Mouse (Mus musculus) lung, postnatal 36 days (tissue): ENCODE measurements at regions not wholly inside any gene's neighbourhood (a gene's known extent, or its start where the extent isn't known, plus 50 kb on each side); places are given as distances from the start of the nearest gene placed in this dataset.
A peak's percentile ranks its signal among the peaks of the same experiment; 100 is the strongest.

ENCODE experiments used
- DNase-seq: peaks from one replicate; pipeline ENCODE4 v3.0.0; 2022; ENCODE audit warnings: mixed read lengths

DNA sequence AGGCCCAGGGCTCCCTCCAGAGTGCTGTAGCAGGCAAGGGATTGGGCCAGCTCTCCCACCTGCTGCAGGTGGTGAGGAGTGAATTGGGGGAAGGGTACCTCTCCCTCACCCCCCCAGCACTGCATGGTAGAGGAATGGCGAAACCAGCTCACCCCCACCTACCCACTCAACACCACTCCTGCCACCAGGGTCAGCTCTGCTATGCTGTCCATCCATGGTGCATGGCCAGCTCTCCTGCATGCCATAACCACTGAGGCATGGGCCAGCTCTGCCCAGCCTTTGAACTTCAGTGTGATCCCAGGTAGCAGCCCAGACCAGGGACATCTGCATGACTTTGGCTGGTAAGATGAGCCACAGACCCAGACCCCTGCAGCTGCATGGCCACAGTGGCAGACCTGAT lies 168.5 kb upstream of the Sesn3 start:
- no peak for DNase-seq

DNA sequence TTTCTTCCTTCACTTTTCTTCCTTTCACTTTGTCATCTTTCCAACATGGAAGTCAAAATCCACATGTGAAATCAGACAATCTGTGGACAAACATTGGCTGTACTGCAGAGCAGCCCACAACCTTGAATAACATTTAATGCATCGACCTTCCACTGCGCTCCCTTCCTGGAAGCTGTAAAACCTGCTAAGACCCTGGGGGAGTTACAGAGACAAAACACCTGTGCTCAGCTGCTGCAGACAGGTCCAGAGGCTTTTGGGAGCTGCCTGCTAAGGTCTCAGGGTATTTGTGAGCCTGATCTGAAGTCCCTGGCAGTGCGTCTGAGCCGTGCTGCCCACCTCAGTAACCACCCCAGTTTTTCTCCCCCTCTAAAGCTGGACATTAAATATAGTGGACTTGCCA lies 166.1 kb upstream of the Sesn3 start:
- DNase-seq: no peak

DNA sequence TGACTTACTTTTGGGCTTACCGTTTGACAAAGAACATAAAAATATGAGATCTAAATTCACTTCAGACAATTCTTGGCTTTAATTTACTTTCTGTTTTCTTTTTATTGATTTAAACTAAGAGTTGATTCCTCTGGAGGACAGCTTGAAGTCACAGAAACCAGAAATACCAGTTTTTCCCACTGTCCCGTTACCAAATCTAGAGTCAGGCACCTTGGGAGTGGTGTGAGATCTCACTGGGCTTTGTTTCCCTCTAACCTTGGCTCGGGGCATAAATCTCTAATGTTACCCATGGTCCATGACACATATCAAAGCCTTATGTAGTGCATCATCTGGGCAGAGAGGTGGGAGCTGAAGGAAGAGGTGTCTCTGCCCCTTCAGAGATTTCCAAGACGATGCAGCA lies 165.4 kb upstream of the Sesn3 start:
- no peak for DNase-seq

GRCm38 (mm10) chr9:14111713-14112112 lies 163.2 kb upstream of the Sesn3 start:
- no peak for DNase-seq

DNA sequence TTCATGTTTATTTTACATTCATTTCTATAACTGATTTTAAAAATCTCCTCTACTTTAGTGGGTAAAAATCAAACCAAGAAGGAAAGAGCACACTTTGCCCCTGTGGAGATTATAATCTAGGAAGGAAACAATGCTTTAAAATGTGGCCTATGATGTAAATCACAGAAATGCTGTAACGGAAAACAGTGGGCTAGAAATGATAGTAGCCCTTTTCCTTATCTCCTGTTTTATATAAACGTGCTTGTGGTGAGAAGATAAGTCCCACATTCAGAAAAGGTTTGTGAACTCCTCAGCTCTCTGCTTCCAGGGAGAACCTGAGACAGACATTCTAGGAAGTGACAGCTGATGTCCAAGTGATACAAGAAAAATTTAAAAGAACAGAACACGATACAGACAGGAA lies 159.3 kb upstream of the Sesn3 start:
- no peak for DNase-seq

GRCm38 (mm10) chr9:14116097-14116840 lies 158.6 kb upstream of the Sesn3 start:
- DNase-seq: no peak

GRCm38 (mm10) chr9:14133372-14133771 lies 141.5 kb upstream of the Sesn3 start:
- DNase-seq: no peak

GRCm38 (mm10) chr9:14134894-14135450 lies 139.9 kb upstream of the Sesn3 start:
- no peak for DNase-seq

DNA sequence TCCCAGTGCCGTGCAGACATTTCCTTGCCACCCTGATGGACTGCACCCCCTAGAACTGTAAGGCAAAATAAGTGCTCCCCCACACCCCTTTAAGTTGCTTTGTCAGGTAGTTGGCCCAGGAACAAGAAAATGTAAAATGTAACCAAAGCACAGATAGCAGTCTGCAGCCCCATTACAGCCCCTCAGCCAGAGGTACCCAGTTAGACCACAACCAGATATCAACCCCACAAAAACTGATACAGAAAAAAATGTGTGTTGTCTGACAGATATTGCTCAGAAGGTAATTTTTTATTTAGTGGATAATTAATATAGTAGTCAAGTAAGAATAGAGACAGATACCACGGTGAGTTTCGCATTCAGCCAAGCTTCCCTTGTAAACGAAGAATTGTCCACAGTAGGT lies 133.5 kb upstream of the Sesn3 start:
- no peak for DNase-seq

GRCm38 (mm10) chr9:14143988-14144387 lies 130.9 kb upstream of the Sesn3 start:
- no peak for DNase-seq

- peak; percentile 2 for DNase-seq
Observed at GRCm38 (mm10) chr9:14147088-14147487, 127.8 kb upstream of the Sesn3 start.

DNA sequence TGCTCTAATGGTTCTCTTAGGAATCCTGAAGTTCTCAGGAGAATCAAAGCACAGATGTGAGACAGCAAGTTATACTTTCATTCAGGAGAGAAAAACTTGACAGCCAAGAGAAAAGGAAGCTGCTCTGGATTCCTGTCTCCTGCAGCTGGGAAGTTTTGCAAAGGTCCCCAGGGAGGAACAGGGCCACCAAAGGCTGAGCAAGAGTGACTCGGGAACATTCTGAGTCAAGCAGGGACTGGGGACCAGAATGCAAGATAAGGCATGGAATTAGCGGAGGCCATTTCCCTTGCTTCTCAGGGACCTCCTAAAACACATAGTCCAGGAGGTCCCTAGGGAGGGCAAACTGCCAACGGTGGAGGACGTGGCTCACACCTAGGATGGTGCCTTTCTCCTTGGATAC lies 127.1 kb upstream of the Sesn3 start:
- no peak for DNase-seq

DNA sequence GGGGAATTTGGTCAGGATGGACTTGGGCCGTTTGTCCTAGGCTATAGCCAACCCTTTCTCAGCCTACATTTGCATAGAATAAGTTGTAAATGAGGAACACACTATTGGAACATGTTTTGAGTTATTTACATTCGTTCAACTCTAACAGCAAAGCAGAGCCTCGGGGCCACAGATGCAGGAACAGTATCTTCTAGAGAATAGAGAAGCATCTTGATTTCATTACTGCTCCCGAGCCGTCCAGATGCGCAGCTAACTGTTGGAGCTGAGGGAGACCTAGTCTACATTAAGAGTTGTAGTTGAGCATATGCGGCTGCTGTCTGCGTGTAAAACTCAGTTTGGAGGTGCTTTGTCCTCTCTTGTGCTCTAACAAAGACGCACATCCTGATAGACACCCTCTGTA lies 124.6 kb upstream of the Sesn3 start:
- no peak for DNase-seq

- no peak for DNase-seq
Observed at GRCm38 (mm10) chr9:14156967-14157366, 117.9 kb upstream of the Sesn3 start.

DNA sequence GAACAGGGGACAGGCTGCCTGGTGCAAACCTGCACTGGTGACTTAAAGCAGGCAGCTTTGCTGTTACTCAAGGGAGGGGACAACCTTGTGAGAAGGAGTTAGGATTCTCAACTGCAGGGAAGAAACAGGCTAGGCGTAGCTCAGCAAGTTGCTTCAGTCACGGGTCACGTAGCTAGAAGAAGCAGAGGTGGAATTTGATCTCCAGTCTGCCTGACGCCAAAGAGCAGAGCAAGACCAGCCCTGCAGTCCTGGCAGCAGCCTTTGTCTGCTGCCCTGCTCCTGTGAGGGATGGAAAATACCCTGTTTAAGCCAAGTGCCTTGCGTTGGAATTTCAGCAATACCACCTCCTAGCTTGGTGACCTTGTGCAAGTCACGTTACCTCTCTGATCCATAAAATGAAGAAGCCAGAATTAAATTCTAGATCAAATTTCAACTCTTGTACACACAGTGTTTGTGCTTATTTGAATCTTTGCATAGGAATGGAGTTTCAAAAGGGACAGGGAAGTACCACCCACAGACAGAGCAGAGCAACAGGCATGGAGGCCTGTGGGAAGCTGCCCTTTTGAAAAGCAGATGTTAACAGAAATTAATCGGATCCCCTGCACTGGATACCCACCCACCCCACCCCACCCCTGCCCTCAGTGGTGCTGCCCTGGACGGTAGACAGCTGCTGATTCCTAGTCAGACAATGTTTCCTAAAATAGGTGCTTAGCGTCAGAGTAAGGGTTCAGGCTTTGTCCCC lies 116.6 kb upstream of the Sesn3 start:
- no peak for DNase-seq

GRCm38 (mm10) chr9:14160207-14160606 lies 114.7 kb upstream of the Sesn3 start:
- no peak for DNase-seq

DNA sequence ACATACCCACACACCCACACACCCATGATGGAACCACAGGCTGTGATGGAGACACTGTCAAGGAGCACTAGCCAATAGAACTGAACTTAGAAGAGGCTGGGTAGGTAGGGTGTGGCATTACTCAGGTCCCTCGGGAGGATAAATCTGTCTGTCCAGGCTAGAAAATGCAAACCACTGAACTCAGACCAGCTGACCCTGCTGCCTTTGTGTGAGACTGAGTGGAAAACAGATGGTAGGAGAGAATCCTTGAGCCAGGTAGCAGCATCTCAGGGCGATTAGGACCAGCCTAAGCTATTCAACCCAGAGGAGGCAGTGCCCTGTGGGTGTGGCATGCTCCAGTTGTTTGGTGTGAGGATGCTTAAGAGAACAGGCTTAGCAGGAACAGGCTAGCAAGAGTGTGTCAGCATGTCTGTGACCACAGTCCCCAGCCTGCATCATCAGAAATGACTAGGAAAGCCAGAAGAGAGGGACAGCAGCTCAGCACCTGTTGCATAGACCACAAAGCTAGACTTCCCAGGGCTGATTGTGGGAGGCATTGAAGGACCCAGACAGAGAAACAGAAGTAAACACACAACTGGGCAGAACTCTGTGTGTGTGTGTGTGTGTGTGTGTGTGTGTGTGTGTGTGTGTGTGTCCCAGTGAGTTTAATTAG lies 103.2 kb upstream of the Sesn3 start:
- DNase-seq: no peak

DNA sequence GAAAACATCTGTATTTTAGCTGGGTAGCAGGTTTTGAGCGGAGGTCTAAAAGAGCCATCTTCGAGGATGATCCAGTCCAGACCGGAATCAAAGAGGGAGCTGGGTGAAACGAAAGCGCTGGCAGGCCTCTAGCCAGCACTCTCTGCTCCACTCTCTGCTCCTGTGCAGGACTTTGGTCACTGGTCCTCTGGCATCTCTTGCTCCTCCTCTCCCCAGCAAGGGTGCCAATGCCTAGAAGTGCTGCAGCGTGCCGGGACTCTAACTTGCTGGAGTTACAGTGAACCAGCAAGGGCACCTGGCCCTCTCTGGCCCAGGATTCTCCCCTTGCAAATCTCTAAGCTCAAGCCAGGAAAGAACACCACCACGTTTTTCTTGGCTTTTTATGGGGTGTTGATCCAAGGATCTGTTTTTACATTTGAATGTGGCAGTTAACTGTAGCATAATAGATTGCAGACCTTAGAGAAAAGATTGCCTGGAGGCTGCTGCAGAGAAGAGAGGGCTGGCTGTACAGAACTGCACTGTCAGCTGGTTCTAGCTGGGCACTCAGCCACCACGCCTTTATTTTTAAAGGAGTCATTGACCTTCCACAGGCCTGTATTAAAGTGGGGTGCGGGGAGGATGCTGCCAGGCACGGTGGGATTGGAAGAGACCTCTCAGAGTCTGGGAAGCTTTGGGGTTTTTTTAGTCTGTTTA lies 101.1 kb upstream of the Sesn3 start:
- peak; percentile 43 for DNase-seq

- DNase-seq: no peak
Observed at GRCm38 (mm10) chr9:14174324-14175040, 100.4 kb upstream of the Sesn3 start.

- DNase-seq: no peak
Observed at GRCm38 (mm10) chr9:14175041-14175881, 99.6 kb upstream of the Sesn3 start.

GRCm38 (mm10) chr9:14179777-14180176 lies 95.1 kb upstream of the Sesn3 start:
- DNase-seq: no peak
